Mouse (Mus musculus) layer of hippocampus, adult 9-10 months (tissue): Measurements from ENCODE around the gene Camk2g.

ENCODE experiments used
- DNase-seq: peaks from one replicate; pipeline ENCODE4 v3.0.0; 2022; ENCODE audit warnings: low spot score

The Camk2g gene

DNA sequence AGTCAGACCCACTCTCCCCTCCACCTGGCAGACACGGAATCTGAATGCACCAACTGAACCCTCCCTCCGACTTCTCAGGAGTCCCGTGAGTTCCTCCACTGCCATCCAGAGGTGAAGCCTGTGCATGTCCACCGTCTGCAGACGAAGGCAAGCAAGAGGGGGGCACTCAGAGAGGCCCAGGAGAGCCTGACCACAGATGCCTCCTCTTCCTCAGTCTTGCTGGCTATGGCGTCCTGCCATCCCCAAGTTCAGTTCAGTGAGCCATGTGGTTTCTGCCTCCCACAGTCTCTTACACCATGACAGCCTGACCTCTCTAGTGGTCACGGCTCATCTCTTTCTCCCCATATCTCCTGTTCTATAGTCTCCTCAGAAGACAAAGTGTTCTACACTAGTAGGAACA lies 9.2 kb downstream of the Camk2g start:
- no peak for DNase-seq

DNA sequence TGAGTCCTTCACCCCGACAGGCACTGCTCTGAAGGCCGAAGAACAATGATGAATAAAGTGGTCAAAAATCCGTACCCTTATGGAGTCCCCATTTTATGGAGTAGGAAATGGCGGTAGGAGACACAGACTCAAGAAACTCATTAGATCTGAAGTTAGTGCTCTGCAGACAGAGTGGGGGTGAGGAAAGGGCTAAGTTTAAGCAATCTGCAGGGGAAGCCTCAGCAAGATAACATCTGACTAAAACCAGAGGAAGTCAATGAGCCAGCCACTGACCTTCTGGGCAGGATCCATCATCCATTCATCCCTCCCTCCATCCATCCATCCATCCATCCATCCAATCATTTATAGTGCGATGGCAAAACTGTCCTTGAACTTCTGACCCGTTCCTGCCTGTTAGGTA lies 10.4 kb downstream of the Camk2g start:
- DNase-seq = no peak

DNA sequence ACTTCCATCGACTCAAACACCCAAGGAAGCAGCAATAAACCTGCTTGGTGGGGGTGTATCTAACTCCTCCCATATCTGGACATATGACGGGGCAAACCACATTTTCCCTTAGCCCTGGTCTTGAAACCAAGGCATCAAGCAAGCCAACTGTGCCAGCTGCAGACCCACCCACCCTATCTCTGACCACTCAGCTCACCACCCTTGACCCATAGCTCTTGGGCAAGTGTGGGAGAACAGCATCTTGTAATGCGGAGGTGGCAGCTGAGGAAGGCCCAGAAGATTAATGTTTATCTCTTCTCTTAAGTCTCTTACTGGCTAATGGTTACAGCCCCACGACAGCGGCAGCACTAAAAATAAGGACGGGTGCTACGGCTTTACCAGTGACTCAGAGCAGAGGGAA lies 11.0 kb downstream of the Camk2g start:
- DNase-seq = no peak

DNA sequence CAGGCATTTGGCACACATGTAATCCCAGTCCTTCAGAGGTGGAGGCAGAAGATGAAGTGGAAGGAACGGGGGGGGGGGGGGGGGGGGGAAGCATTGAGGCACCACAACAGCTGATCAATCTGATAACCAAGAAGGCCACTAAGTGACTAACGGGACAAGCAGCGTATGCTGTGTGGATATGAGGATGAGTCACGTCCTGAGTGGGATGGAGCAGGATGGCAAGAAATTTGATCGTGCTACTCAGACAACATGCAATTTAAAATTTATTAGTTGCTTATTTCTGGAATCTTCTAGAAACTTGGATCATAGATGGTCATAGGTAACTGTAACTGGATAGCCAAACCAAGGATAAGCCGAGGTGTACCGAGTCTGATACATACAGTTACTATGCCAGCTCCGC lies 13.7 kb downstream of the Camk2g start:
- DNase-seq = no peak

DNA sequence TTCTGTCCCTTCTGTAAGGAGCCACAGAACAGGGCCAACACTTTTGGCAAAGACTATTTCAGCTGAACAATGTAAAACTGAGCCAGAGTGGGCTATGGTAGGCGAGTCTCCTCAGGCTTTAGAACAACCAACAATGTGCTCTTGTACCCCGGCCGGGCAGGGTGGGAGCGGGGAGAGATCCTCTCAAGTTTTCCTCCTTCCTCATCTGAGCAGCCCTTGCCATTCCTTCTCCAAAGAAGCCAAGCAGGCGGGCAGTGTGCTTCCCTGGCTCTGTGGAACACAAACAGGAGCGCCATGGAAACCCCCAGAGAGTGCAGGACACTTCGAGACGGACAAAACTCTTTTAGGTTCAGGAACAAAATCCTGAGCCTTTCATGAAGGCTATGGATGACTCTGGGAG lies 15.4 kb downstream of the Camk2g start:
- no peak for DNase-seq

DNA sequence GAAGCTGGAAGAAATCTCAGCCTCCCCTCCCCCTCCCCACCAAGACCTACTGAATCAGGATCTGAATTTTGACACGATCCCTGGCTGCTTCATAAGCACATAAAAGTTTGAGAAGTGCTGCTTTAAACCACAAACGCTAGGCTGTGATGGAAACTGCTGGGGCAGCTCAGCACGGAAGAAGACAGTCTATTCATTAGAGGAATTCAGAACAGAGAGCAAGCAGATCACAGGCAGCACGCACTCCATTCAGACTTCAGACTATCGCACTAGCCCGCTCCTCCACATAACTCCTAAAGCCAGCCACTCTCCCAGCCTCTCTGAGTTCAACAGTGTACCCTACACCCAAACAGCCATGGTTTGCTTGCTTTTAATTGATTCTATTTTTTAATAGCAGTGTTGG lies 18.2 kb downstream of the Camk2g start:
- no peak for DNase-seq

DNA sequence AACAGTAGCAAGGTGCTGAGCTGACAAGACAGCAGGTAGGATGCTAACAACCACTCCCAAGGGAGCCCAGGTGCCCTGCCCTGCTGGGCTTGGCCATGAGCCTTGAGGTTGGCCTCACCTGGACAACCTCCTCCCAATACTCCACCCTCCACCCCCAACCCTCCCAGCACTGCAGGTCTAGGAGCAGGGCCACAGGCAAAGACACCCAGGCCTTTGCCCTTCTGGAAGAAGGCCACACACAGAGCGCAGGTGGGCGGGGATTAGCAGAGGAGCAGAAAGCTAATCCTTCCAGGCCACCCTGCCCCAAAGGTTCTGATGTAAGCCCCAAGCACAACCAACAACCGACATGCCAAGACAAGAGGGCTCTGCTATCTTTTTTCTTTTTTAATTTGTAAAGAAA lies 20.5 kb downstream of the Camk2g start:
- no peak for DNase-seq

DNA sequence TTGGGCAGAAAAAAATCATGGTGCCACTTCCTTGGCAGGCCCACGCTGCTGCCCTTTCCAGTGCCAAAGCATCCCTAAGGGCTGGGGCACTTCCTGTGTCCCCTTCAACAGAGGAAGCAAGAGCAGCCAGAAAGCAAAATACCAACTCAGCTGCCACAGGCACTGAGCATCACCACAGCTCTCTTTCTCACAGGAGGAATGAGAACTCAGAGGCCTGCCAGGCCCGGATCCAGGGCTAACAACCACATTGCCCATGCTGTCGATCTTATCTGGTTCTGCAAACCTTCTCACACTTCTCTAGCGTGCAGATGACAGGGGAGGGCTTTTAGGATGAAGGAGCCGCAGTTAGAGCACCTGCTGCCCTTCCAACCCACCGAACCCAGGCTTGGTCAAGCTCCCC lies 21.1 kb downstream of the Camk2g start:
- DNase-seq = no peak

DNA sequence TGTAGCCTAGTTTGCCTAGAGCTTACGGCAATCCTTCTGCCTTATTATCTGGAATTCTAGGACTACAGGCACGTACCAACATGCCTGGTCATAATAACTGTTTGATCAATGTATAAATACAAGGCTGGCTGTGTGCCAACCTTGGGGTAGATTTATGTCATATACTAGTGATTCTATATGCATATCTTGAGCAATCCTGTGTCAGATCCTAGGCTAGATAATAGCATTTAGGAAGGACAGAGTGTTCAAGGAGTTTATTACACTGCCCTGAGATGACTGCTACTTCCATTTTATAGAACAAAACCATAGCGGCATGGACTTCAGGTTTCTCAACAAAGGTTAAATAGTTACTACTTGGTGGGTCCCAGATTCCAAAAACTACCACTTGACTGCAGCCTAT lies 21.9 kb downstream of the Camk2g start:
- no peak for DNase-seq

DNA sequence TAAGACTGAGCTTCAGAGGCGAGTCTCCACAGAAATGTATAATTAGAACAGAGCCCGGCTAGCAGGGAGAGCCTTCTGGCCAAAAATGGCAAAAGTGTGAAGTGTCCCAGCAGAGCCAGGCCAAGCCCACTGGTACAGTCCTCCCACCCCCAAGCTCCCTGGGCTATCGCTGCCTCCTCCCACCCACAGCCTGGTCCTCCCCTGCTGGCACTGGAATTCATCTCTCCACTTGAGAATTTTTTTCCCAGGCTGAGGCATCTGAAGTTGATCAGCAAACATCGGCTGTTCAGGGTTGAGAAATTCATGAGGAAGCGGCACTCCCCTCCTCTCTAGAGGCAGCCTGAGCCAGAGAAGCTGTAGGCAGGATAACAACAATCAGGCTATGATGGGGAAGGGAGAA lies 25.3 kb downstream of the Camk2g start:
- no peak for DNase-seq

DNA sequence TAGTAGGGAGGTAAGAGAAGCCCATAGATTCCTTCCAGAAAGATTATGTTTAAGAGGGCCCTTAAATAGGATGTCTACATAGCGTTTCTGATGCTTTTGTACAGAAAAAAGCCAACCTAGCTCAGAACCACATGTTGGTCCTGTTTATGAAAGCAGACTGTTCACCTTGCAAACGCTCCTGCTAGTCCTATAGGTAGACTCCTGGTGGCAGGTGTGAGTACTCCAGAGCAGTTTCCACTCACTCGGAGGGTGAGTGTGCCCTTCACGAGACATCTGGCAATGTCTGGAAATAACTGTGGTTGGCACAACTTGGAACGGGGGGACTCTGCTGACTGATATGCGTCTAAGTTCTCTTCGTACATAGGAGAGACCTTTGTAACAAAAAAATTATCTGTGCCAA lies 26.0 kb downstream of the Camk2g start:
- DNase-seq = no peak

DNA sequence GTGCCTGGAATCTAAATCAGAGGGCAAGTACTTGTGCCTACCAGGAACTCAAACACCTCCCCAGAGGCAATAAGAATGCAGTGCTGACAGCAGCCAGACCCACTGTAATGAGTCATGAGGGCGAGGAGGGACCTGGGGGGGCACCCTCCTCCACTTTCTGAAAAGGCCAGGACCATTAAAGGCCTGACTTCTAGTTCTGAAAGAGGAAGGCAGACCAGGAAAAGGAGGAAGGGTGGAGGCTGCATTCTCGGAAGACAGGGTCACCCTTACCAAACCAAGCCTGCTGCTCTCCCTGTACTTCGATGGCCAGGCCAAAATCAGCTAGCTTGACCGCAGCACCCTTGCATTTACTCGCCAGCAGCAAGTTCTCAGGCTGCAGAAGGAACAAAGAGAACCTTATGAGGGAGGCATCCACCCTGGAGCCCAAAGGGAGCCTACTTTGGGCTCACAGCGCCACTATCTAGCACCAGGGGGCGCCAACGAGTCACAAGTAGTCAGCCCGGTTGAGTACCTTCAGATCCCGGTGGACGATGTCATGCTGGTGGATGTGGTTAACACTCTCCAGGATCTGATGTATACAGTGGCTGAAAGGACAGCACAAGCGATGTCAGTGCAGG lies 28.1 kb downstream of the Camk2g start:
- peak; percentile 86 for DNase-seq

DNA sequence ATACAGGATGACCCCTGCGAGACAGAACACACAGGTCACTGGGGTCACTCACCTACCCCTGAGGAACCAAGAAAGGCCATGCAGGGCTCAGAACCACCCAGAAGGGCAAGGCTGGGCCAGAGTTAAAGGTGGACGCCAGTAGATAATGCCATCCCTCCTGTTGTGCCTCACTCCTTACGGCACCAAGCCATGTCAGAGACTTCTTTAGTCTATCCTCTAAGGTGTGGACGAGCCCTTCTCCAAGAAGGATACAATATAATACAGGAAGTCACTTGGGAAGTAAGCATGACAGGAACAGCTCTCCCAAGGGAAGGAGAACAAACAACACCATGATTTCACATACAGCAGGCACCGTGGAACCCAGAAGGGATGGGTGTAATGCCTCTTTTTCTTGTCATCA lies 28.9 kb downstream of the Camk2g start:
- DNase-seq = no peak

DNA sequence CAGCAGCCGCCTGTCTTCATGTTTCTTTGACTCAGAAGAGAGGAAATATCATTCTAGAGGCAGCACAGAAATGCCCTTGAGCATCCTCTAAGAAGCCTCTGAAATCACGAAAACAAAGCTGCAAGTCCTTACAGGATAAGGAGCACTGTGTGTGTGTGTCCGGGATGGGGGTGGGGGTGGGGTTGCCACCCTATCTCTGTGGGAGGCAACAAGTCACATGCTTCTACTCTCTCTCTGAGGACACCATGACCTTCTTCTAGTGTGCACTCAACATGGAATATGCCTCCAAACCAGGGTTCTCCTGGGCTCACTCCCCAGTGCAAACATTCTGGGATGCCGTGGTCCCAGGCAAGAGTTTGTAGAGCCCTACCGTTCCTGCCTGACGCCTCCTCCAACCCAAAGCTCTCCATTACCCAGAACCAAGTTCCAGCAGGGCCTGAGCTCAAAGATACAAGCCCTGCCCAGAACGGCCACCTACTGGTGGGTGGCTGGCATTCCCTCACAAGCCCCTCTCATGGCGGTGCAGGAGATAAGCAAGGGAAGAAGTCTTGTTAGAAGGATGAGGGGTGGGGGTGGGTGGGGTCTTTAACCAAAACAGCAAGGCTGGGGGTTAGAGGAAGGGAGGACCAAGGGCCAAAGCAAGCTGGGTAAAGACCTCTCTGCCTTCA lies 35.0 kb downstream of the Camk2g start:
- DNase-seq = no peak

DNA sequence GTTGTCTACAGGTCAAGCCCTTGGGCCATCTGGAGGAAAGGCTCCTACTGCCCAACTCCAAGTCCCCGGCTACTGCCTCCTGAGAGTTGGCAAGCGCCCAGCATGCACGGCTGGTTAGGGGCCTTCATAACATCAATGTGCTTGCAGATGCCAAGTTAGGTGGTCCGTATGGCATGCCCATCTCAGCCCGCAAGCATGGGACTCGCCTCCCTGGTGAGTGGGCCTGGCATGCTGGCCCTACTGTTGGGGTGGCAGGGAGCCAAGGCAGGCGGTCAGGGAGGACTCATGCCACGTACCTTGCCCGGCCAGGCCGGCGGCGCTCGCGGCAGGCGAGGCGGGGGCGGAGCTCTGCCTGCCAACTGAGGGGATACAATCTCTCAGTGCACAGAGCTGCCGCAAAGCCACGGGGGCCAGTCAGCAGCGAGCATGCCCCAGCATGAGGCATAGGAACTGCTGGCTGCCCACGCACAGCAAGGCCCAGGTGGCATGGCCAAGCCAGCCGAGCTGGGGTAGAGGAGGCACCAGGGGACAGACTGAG lies 36.4 kb downstream of the Camk2g start:
- DNase-seq = no peak

DNA sequence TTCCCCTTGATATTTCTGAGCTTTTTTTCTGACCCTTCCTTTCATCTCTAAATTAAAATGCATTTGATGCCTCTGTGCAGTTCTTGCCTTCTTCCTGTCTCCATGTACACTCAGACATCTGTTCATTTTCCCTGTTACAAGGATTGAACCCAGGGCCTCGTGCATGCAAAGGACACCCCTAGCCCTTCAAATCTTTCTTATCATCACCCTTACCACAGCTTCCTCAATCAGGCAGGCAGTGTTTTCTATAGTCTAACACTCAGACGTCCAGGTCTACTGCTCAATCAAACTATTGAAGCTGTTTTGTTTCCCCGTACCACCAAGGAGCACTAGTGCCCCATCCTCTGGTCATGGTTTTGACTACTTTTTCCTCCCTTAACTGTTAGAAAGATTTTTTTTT lies 40.1 kb downstream of the Camk2g start:
- no peak for DNase-seq

DNA sequence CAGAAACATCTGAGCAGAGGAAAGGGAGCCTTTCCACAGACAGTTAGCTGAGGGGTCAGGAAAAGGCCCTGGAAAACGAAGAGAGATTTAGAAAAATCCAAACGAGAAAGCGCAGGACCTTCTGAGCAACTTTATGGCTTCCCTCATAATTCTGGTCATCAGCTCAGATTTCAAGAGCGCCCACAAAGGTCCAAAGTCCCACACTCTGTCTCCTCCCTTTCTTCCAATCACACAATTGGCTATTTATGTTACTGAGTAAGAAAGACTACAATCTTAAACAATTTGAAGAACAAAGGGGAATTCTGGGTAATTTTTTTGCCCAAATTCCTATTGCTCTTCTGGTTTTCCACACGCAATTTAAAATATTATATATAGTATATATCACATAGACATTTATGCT lies 43.4 kb downstream of the Camk2g start:
- no peak for DNase-seq

DNA sequence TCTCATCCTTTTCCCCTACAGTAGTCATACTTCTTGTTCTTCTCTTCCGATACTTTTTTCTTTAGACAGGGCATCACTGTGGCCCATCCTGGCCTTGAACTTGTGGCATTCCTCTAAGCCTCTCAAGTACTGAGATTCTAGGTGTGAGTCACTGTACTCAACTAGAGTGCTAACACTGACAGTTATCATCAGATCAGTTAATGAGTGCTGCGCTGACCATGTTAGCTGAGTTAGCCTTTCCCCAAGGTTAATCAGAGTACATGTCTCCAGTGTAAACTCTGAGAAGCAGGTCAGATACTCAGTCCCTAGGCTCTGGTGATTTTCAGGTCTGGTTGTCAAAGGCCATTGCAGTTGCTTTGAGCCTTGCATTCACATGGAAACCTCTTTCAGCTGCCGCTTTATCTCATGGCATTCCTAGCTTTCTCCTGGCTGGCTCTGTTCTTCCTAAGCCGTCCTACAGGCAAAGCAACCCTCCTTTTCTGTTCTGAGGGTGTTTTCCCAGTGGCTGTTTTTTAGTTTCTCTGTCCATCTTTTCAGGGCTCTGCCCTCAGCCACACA lies 44.3 kb downstream of the Camk2g start:
- no peak for DNase-seq

DNA sequence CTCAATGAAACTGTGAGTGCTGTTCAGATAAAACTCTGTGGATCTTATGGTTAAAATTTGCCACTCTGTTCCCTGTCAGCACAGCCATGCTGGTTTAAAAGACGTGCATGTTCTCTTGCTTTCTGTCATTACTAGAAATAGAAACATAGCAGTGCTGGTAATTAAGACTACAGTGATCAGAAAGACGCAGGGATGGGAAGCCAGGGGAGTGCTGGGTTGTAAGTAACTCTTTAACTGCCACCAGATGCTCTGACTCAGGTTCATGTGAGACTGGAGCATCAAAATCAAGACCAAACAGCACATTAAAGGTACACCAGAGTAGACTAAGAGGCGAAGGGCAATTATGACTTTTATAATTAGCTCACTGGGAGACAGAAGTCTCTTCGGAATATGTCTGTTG lies 45.5 kb downstream of the Camk2g start:
- no peak for DNase-seq

DNA sequence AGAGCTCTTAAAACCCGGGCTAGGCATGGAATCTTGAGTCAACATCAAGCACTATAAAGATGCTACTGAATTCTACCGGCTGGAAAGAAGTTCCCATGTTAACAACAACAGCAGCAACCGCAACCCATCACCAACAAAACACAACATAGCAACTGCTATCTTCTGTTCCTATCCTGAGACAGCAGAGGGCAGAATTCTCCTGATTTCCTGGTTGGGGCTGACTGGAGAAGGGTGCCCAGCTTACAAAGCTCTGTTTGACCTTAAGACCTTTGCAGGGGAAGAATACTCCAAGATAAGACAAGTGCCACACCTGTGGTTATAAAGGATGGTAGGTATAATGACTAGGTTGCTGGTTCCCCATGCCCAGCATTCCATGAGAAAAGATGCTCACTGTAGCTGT lies 47.0 kb downstream of the Camk2g start:
- DNase-seq = no peak

DNA sequence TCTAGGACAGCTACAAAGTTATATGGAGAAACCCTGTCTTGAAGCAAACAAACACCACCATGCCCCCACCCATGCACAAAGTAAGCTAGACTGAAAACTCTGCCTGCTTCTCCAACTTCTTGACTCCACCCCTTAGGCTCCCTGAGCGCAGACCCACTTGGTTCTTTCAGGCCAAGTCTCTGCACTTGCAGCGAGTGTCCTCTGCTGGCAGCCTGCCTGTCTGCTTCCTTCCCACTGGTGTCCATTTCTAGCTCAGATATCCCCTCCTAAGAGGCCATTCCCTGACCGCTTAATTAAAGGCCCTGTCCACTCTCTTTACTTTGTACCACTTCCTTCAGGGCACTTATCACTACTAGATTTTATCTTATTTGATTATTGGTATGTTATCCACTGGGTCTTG lies 50.3 kb downstream of the Camk2g start:
- no peak for DNase-seq

DNA sequence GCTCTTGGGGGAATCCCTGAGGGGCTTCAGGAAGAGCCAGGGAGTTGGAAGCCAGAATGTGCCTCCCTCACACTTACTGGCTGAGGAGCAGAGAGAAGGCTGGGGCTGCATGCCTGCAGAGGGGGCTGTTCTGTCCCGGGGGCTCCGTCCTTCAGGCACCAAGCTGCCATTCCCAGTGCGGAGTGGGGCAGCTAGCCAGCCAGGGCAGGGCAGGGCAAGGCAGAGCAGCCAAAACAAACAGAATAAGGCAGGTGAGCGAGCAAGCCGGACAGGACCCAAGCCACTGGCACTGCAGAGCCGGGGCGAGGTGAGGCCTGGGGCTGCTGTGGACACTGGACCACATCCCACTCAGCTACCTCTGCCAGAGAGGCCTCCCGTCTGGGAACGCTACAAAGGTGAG lies 52.6 kb downstream of the Camk2g start:
- no peak for DNase-seq

DNA sequence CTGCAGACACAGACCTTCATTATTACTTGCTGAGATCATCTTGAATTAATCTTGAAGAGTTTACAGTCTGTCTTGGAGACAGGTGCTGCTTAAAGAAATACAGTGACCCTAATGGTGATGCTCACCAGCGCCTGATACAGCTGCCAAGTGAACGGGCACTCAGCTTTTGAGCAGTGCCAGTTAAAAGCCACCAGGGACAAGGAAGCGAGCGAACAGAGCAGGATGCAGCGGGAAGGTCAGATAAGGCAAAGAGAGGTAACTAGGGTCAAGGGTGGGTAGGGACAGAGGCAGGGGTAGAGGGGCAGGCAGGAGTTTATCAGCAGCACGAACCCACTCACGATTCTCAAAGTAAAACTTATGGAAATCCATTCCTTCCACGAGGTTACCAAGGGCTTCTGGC lies 55.4 kb downstream of the Camk2g start:
- DNase-seq = no peak

DNA sequence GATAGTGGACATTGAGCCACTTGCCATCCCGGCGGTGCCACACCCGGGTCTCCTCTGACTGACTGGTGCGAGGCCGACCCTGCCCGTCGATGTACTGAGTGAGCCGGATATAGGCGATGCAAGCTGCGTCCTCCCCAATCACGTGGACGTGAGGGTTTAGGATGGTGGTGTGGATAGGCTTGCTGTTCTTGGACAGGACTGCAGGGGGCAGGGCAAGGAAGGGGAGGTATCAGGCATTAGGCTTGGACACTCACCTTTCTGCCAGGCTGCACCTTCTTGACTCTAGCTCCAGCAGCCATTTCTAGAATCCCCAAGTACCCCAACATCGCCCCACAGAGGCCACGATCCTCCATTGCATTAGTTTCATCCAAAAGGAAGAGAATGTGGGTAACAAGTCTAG lies 56.6 kb downstream of the Camk2g start:
- DNase-seq = no peak
